Mouse (Mus musculus) urinary bladder, adult 2 months (tissue): ENCODE measurements around the gene Zfp809. TPM values are rescaled to one million over a fixed set of nuclear protein-coding genes. Genes with fewer than 3 reads are reported as not detected.

ENCODE experiments used
- DNase-seq: peaks from one replicate; pipeline ENCODE4 v3.0.0; 2022; ENCODE audit warnings: low spot score
- polyA plus RNA-seq: library from polyadenylated mRNA; depleted of rRNA; stranded (reverse); fragments of >200 nt; gene quantifications from 2 replicates; pipeline ENCODE4 v1.2.3, GENCODE M21; 2012; rRNA removed

Zfp809 gene
- polyA plus RNA-seq, 1 experiment = 47.3 TPM

DNA sequence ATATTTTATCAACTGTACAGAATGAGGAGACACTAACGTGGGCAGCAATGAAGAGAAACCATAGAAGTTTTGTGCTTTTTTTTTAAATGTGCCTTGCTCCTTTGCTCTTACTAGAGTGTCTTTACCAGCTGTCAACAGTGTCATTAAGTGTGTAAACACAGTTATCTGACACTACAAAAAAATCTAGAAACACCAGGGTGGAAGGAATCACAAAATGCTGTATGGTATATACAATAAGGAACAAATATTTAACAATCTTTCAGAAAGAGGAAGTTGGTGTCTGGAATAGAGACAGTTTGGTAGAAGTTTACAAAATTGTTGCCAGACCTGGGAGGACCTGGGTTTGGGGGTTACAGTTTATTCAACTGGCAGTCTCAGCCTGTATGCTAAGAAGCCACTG, 36.1 kb downstream of the Zfp809 start:
- no peak for DNase-seq

DNA sequence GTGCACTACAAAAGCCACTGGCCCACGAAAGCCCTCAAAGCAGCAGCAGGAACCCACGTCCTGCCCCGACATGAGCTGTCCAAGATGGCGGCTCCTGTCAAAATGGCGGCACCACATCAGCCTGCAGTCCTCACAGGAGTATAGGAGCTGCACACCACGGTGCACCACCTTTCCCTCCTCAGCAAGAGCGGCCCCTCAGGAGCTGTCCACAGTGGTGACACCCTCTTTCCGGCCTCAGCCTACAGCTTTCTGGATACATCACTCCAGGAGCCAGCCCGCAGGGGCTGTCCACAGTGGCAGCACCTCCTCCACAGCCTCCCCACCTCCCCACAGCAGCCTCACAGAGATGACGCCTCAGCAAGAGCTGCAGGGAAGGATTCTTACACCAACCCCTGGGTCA, 37.1 kb downstream of the Zfp809 start:
- DNase-seq = no peak

DNA sequence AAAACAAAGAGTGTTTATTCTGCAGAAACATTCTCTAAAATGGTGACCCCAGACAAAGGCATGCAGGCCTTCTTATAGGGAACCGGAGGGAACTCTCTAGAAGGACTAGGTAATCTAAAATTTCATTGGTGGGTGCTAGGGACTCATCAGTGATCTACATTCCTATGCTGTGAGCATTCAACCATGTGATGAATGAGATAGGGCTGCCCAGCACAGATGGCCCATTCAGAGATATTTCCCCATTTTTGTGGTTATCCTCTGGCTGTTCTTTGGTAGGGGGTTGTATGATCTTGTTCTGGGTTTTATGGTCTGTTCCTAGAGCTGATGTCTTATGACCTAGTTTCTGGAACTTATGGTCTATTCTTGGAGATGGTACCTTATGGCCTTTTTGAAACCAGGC, 43.4 kb downstream of the Zfp809 start:
- DNase-seq = no peak

DNA sequence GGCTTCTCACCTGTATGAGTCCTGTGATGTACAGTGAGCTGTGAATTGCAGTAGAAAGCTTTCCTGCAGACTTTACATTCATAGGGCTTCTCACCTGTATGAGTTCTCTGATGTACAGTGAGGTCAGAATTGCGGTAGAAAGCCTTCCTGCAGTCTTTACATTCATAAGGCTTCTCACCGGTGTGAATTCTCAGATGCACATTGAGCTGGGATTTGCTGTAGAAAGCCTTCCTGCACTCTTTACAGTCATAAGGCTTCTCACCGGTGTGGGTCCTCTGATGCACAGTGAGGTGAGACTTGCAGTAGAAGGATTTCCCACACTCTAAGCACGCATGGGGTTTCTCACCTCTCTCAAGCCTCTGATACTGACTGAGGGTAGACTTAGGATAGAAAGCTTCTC, 53.2 kb downstream of the Zfp809 start:
- DNase-seq = no peak

Other genes starting within 250 kb of the Zfp809 start
- gene Rgl3, start 236.3 kb upstream of the Zfp809 start, polyA plus RNA-seq = 25.7 and 27.3 TPM in 2 replicates
- gene Ccdc151, start 223.1 kb upstream of the Zfp809 start, polyA plus RNA-seq = 0.19 and 0.29 TPM in 2 replicates
- 84.4 and 86.5 TPM in 2 replicates for gene Prkcsh, start 222.9 kb upstream of the Zfp809 start, polyA plus RNA-seq
- 0.06 and 0.16 TPM in 2 replicates for gene Elavl3, start 173.7 kb upstream of the Zfp809 start, polyA plus RNA-seq
- gene Gm49318, start 154.5 kb upstream of the Zfp809 start, polyA plus RNA-seq = not detected in 2 replicates
- 18.0 and 21.3 TPM in 2 replicates for gene Zfp653, start 154.3 kb upstream of the Zfp809 start, polyA plus RNA-seq
- 39.4 and 40.3 TPM in 2 replicates for gene Ecsit, start 140.3 kb upstream of the Zfp809 start, polyA plus RNA-seq
- gene Cnn1, start 126.5 kb upstream of the Zfp809 start, polyA plus RNA-seq = 3,917 and 4,778 TPM in 2 replicates
- 74.8 and 97.4 TPM in 2 replicates for gene Elof1, start 108.5 kb upstream of the Zfp809 start, polyA plus RNA-seq
- gene Acp5, start 90.0 kb upstream of the Zfp809 start, polyA plus RNA-seq = 24.0 and 35.7 TPM in 2 replicates
- gene Pigyl, start 68.9 kb upstream of the Zfp809 start, polyA plus RNA-seq = 84.1 and 92.9 TPM in 2 replicates
- 1.3 and 1.4 TPM in 2 replicates for gene Zfp872, start 37.6 kb upstream of the Zfp809 start, polyA plus RNA-seq
- 0.26 and 0.34 TPM in 2 replicates for gene Zfp599, start 34.2 kb downstream of the Zfp809 start, polyA plus RNA-seq
- 11.9 and 12.6 TPM in 2 replicates for gene Zfp810, start 81.9 kb downstream of the Zfp809 start, polyA plus RNA-seq
- 5.2 and 6.6 TPM in 2 replicates for gene Anln, start 163.5 kb downstream of the Zfp809 start, polyA plus RNA-seq
- 3.3 and 3.5 TPM in 2 replicates for gene 9530077C05Rik, start 185.8 kb downstream of the Zfp809 start, polyA plus RNA-seq
- not detected in 2 replicates for gene Gm17545, start 228.6 kb downstream of the Zfp809 start, polyA plus RNA-seq
- 58.9 and 68.6 TPM in 2 replicates for gene Rp9, start 244.0 kb downstream of the Zfp809 start, polyA plus RNA-seq